Mouse (Mus musculus): Measurements from ENCODE around the gene Stim1. TPM values are rescaled to one million over a fixed set of nuclear protein-coding genes. Genes with fewer than 3 reads are reported as not detected.

The Stim1 gene
- polyA plus RNA-seq, 1 experiment from 2014 or later, result 16.2 TPM

DNA sequence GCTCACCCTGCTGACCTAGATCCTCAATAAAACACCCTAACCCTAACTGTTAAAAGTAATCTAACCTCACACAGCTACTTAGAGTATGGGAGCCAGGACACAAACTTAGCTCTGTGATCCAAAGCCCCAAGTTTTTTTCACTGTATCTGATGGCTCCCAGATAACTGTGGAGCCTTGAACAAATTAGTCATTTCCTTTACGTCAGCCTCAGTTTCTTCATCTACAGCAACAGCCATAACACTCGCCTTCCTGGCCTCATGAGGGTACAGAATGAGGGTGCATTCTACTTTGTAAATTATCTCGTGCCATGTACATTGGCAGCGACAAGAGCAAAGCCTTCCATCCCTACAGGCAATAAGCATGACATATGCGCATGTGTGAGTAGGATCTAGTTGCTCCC is 25.2 kb upstream of the Stim1 start:
- Histone ChIP-seq H3K27me3 (no peaks in the 10 kb centered on the region), H3K4me1 (peaks cover 38% of the 10 kb centered on the region), H3K36me3 (peaks cover 55% of the 10 kb centered on the region), H3K9me3 (replicated peaks) (no peaks in the 10 kb centered on the region), H3K4me3 (replicated peaks) (no peak overlapping the region), H3K27ac (no peak overlapping the region), H3K4me2 (no peak overlapping the region), H3K9ac (no peak overlapping the region)
- 85% methylated on average over 5 of the region's 5 CpGs for WGBS
- ATAC-seq (replicated peaks; ENCODE audit: low FRiP score), result no peak

DNA sequence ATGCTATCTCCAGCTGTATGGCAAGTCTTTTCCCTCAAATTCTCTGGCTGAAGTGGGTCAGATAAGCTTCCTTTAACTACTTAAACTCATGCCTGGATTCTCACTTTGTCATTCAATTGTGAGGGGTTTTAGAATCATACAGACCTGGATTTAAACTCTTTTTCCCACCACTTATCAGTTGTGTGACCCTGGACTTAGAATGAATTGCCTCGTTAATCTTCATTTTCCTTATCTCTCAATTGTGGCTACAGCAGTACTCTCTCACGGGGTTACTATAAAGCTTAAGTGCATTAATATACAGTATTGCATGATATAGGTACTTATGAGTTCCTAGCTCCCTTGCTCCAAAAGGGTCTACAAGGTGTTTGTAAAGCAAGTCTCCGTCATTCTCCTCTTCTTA is 24.7 kb upstream of the Stim1 start:
- 85% methylated on average over 3 of the region's 3 CpGs for WGBS
- Histone ChIP-seq H3K9me3 (replicated peaks) (no peaks in the 10 kb centered on the region), H3K4me3 (replicated peaks) (no peak overlapping the region), H3K36me3 (peaks cover 49% of the 10 kb centered on the region), H3K27me3 (no peaks in the 10 kb centered on the region), H3K4me1 (peaks cover 44% of the 10 kb centered on the region), H3K27ac (no peak overlapping the region), H3K4me2 (no peak overlapping the region), H3K9ac (no peak overlapping the region)
- ATAC-seq (replicated peaks; ENCODE audit: low FRiP score), result no peak

DNA sequence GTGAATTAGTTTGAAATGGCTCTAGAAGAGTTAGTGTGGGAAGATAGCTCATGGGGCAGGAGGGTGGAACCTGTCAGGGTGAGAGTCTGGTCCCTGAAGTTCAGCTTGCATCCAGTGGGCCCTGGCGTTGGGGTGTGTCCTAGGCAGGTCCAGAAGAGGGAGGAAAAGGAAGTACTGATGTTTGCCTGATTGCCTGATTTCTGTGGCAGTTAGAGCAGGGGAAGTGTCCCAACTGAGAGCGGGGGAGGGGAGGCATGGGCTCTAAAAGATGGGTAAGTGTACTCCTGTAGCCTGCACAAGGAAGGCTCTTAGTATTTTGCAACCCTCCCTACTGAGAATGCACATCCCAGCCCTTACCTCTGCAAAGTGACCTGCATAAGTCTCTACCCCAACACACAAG is 23.7 kb upstream of the Stim1 start:
- Histone ChIP-seq H3K4me1 (peaks cover 53% of the 10 kb centered on the region), H3K9ac (no peak overlapping the region), H3K36me3 (peaks cover 40% of the 10 kb centered on the region), H3K27me3 (no peaks in the 10 kb centered on the region), H3K27ac (no peak overlapping the region), H3K4me3 (replicated peaks) (no peak overlapping the region), H3K9me3 (replicated peaks) (no peaks in the 10 kb centered on the region), H3K4me2 (no peak overlapping the region)
- no peak for ATAC-seq (replicated peaks; ENCODE audit: low FRiP score)
- WGBS, result 78% methylated on average over 2 of the region's 2 CpGs

DNA sequence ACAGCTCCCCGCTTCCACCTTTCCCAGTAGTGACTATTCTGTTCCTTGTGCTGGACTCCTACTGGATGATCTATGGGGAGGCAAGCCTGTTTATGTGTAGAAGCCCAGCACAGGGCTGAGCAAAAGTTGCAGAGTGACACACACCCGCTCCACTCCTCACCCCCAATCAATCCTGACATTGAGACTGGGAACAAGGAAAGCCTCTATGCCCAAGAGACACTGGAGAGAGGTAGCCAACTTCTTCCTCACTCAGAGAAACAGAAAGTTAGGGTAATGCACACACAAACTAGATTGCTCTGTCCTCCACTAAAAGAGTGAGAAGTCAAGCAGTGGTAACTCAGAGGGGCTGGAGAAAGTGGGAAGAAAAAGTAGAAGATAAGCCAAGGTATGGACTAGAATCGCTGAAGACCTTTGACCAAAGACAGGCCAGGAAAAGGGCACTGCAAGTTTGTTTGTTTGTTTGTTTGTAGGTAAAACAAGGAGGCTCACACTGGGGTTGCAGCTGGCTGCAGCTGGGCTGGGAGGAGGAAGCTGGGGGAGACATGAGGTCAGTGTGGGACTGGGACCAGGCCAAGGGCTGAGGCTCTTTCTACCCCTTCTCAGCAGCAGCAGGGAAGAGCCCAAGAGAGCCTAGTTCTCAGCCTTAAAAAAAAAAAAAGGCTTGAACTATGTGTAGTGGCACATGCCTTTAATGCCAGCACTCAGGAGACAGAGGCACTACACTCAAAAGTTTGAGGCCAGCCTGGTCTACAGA is 22.6 kb upstream of the Stim1 start:
- Histone ChIP-seq H3K27ac (peak overlapping the region; percentile 46; the same call in 1 of the 2 replicates), H3K9me3 (replicated peaks) (no peaks in the 10 kb centered on the region), H3K9ac (no peak overlapping the region), H3K27me3 (no peaks in the 10 kb centered on the region), H3K36me3 (peaks cover 29% of the 10 kb centered on the region), H3K4me2 (no peak overlapping the region), H3K4me1 (peaks cover 58% of the 10 kb centered on the region), H3K4me3 (replicated peaks) (no peak overlapping the region)
- 82% methylated on average over 3 of the region's 3 CpGs for WGBS
- ATAC-seq (replicated peaks; ENCODE audit: low FRiP score), result no peak

DNA sequence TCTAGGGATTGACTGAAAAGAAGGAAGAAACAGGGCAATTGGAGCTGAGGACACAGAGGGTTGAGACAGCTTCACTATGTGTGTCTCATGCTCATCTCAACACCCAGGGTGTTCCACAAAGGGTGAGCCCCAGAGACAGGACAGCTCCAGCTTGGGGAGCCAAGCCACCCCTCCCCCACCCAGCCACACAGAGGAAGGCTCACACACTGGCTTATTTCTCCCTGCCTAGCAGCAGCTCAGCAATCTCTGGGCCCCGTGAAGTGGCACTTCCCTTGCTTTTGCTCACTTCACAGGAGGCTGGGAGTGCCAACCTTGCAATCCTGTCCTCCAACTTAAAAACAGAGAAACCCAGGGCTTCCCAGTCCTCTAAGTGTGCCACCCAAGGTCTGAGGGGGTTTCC is 21.8 kb upstream of the Stim1 start:
- ATAC-seq (replicated peaks; ENCODE audit: low FRiP score), result no peak
- WGBS, result 15% methylated on average over 1 of the region's 1 CpGs
- Histone ChIP-seq H3K4me3 (replicated peaks) (no peak overlapping the region), H3K9ac (no peak overlapping the region), H3K9me3 (replicated peaks) (no peaks in the 10 kb centered on the region), H3K4me1 (peaks cover 58% of the 10 kb centered on the region), H3K27me3 (no peaks in the 10 kb centered on the region), H3K36me3 (peaks cover 21% of the 10 kb centered on the region), H3K4me2 (0 out of 2 replicates have a peak overlapping the region, but pooled peaks have one; percentile 11), H3K27ac (peak overlapping the region; percentile 23; the same call in 1 of the 2 replicates)

DNA sequence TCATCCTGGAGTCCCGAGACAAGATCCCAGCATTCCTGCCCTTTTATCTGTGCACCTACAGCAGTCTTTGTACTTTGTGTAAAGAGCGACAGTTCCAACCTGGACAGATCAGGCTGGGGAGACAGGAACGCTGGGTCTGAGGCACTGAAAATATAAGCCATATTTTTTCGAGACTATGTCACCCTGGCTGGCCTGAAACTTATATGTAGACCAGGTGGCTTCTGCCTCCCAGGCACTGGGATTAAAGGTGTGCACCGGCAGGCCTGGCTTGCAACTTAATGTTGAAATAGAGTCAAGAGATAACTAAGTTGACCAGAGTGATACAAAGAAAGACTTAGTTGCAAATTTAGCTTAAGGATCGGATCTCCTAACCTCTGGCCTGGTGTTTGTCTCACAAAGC is 21.3 kb upstream of the Stim1 start:
- no peak for ATAC-seq (replicated peaks; ENCODE audit: low FRiP score)
- no peaks in the 10 kb centered on the region for H3K9me3 ChIP-seq (replicated peaks)
- 0 out of 2 replicates have a peak overlapping the region, but pooled peaks have one; percentile 23 for H3K27ac ChIP-seq
- H3K27me3 ChIP-seq, result no peaks in the 10 kb centered on the region
- peaks cover 16% of the 10 kb centered on the region for H3K36me3 ChIP-seq
- 67% methylated on average over 6 of the region's 6 CpGs for WGBS
- H3K4me3 ChIP-seq (replicated peaks), result no peak overlapping the region
- no peak overlapping the region for H3K9ac ChIP-seq
- peaks cover 58% of the 10 kb centered on the region for H3K4me1 ChIP-seq
- H3K4me2 ChIP-seq, result 0 out of 2 replicates have a peak overlapping the region, but pooled peaks have one; percentile 11

DNA sequence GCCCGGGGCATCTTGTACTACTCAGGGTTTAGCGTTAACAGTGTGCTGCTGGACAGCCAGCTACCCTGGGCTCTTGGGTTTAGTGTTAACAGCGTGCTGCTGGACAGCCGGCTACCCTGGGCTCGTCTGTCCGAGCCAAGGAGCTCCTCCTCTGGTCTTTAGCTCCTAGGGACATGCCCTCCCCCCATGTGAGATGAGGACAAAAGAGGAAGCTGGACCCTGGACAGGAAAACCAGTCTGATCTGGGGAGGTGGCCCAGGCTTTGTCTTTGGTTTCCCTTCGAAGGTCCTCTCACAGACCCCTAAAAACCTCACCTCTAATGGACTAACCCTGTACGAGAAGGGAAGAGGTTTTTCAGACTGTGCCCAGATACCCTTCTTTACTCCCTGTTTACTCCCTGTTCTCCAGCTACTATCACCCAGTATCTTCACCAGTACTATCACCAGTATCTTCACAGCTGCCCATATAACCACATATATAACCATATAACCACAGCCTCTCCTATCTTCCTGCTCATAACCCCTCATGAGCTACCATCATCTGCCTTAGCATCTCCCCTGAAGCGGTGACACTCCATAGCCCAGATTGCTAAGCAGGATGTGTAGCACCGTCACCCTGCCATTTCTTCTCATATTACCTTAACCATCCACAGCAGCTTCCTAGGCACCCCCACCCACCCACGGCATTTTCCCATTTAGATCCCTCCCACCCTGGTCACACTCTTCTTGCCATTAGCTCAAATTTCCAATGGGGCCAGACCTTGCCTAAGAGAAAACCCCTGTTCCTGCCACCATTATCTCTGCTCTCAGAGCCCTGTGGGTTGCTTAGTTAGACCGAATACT is 20.4 kb upstream of the Stim1 start:
- H3K4me2 ChIP-seq, result peak overlapping the region; percentile 88
- peaks cover 58% of the 10 kb centered on the region for H3K4me1 ChIP-seq
- no peak overlapping the region for H3K27ac ChIP-seq
- no peaks in the 10 kb centered on the region for H3K27me3 ChIP-seq
- no peaks in the 10 kb centered on the region for H3K9me3 ChIP-seq (replicated peaks)
- H3K9ac ChIP-seq, result peak overlapping the region; percentile 14; the same call in 1 of the 2 replicates
- no peak for ATAC-seq (replicated peaks; ENCODE audit: low FRiP score)
- WGBS, result 45% methylated on average over 12 of the region's 12 CpGs
- H3K36me3 ChIP-seq, result peaks cover 14% of the 10 kb centered on the region
- H3K4me3 ChIP-seq (replicated peaks), result peak overlapping the region; percentile 82

DNA sequence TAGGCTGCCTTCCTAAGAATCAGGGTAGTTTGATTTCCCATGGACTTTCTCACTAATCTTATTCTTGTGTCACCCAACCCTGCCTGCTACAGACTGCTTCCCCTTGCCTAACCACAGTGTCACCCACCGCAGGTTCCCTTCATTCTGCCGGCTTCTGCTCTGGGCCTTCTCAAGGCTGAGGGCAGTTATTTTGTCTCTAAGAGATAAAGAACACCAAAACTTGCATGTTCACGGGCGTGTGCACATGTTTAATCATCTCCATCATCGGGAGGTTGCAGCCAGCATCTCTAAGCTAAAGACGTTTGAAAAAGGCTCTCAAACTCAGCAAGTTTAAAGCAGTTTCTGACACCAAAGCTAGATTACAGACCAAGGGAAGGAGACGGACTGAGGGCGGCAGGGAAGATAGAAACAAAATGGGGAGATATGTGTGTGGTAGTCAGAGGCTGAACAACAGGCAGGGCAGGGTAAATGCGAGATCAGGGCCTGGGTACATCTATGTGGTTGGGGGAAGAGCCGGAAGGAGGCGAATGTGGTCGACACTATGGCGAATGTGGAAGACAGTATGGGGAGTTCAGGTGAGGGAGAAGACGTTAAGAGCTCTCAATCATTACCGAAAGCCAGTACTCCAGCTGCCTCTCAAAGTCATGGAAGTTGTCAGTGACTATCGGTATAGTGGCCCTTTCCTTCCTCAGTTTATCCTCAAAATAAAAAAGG is 18.8 kb upstream of the Stim1 start:
- H3K4me1 ChIP-seq, result peaks cover 54% of the 10 kb centered on the region
- WGBS, result 18% methylated on average over 16 of the region's 16 CpGs
- H3K4me2 ChIP-seq, result peak overlapping the region; percentile 88
- peak overlapping the region; percentile 82 for H3K4me3 ChIP-seq (replicated peaks)
- ATAC-seq (replicated peaks; ENCODE audit: low FRiP score), result no peak
- H3K27ac ChIP-seq, result peak overlapping the region; percentile 98
- no peaks in the 10 kb centered on the region for H3K9me3 ChIP-seq (replicated peaks)
- peaks cover 4% of the 10 kb centered on the region; the same call in 1 of the 2 replicates for H3K36me3 ChIP-seq
- H3K9ac ChIP-seq, result peak overlapping the region; percentile 88
- H3K27me3 ChIP-seq, result no peaks in the 10 kb centered on the region

DNA sequence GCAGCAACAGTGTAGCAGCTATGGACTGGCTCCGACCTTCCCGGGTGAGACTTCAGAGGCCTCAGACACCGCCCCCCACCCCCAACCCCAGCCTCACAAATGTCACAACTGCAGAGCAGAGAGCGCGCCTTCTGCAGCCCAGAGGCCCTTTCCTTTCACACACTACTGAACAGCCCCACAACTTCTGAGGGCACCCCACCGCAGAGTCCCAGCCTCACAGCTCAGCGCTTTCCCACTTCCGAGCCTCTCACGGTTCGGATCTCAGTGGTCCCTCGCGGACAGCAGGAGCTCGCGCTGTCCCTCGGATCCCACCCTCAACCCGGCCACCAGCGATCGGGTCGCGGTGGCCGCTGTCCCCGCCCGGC is 18.1 kb upstream of the Stim1 start:
- peaks cover 48% of the 10 kb centered on the region for H3K4me1 ChIP-seq
- H3K9me3 ChIP-seq (replicated peaks), result no peaks in the 10 kb centered on the region
- under 1% methylated on average over 23 of the region's 23 CpGs for WGBS
- peak overlapping the region; percentile 98 for H3K27ac ChIP-seq
- H3K27me3 ChIP-seq, result no peaks in the 10 kb centered on the region
- peak overlapping the region; percentile 82 for H3K4me3 ChIP-seq (replicated peaks)
- no peaks in the 10 kb centered on the region for H3K36me3 ChIP-seq
- ATAC-seq (replicated peaks; ENCODE audit: low FRiP score), result peak; percentile 38
- peak overlapping the region; percentile 88 for H3K4me2 ChIP-seq
- H3K9ac ChIP-seq, result peak overlapping the region; percentile 88

DNA sequence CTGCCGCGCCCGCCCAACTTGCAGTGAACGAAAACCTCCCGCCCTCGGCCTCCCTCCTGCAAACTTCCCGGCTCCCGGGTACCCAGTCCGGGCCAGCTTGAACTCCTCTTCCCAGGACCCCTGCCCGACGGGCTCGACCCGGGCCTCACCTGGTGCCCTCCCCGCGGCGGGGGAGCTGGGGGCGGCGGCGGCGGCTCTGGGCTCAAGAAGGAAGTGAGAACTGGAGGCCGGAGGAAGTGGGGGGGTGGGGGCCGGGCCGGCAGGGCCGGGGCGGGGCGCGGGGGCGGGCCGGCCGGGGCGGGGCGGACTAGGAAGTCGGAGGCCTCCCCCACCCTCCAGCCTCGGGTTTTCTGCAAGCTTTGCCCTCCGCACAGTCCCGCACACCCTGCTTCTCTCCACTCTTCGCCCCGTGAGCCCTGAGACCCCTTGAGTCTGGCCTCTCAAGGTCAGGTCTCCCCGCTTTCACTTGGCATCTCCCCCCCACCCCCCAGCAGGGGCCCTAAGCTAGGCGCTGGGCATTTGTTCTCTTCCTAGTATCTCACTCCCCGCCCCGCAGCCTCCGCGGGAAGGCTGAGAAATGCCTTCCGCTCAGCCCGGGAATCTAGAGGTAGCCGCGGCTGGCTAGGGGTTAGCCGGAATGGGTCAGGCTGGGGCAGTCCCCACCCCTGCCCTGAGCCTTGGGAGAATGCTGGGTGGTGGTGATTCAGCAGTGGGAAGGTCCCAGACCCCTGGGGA is 17.5 kb upstream of the Stim1 start:
- Histone ChIP-seq H3K27me3 (no peaks in the 10 kb centered on the region), H3K4me3 (replicated peaks) (peak overlapping the region; percentile 82), H3K27ac (peak overlapping the region; percentile 98), H3K4me1 (peaks cover 42% of the 10 kb centered on the region), H3K9ac (peak overlapping the region; percentile 88), H3K4me2 (peak overlapping the region; percentile 88), H3K36me3 (no peaks in the 10 kb centered on the region), H3K9me3 (replicated peaks) (no peaks in the 10 kb centered on the region)
- under 1% methylated on average over 45 of the region's 49 CpGs for WGBS
- peak; percentile 85 for ATAC-seq (replicated peaks; ENCODE audit: low FRiP score)

DNA sequence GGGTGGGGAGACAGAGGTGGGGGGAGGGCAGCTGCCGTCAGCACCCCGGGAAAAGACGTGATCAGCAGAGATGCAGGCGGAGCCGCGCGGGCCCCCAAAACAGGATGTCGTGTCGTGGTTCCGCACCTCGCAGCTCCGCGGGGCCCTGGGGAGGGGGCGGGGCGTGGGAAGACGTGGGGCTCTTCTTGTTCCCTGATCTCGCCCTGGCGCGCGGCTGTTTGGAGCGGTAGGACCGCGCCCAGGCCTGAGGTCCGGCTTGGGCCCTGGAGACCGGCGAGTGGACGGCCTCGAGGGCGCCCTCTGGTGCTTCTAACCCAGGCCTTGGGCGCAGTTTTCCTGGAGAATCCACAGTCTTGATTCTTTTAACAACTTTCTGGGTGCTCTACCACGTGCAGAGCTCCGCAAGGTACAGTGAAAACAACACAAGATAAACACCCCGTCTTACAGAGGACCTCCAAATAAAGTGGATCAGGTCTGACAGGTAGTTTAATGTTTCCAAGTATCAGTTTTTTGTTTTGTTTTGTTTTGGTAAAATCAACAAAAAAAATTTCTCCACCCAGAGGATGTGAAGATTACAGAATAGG is 16.9 kb upstream of the Stim1 start:
- peak; percentile 80 for ATAC-seq (replicated peaks; ENCODE audit: low FRiP score)
- H3K27me3 ChIP-seq, result no peaks in the 10 kb centered on the region
- under 1% methylated on average over 33 of the region's 33 CpGs for WGBS
- H3K36me3 ChIP-seq, result no peaks in the 10 kb centered on the region
- H3K4me3 ChIP-seq (replicated peaks), result peak overlapping the region; percentile 82
- no peaks in the 10 kb centered on the region for H3K9me3 ChIP-seq (replicated peaks)
- H3K27ac ChIP-seq, result peak overlapping the region; percentile 98
- H3K9ac ChIP-seq, result peak overlapping the region; percentile 88
- peaks cover 36% of the 10 kb centered on the region for H3K4me1 ChIP-seq
- peak overlapping the region; percentile 88 for H3K4me2 ChIP-seq

All from kidney, embryonic 15.5 days (tissue).